Mouse (Mus musculus) midbrain, embryonic 14.5 days (tissue): ENCODE results near the gene Sltm. TPM values are rescaled to one million over a fixed set of nuclear protein-coding genes. Genes with fewer than 3 reads are reported as not detected.

ENCODE experiments used
- ATAC-seq: fragments of 200-750 bp; cut with Nextera tagmentation; 2 replicates; pipeline ENCODE4 v1.8.0; 2017; ENCODE audit warnings: moderate number of reproducible peaks, moderate library complexity; ENCODE audit not compliant: low FRiP score, low TSS enrichment
- DNase-seq: peaks from one replicate; pipeline ENCODE4 v3.0.0-alpha.2; 2015
- H3K27ac ChIP-seq: fragments of 300-500 bp; sonication (generic); replicated peaks from 2 replicates; pipeline ENCODE4 v1.5.1; 2014; ENCODE audit warnings: mild to moderate bottlenecking, low read depth, low read length, moderate library complexity
- H3K27me3 ChIP-seq: fragments of 300-500 bp; sonication (generic); 2 replicates; pipeline ENCODE4 v1.6.1; 2014; ENCODE audit warnings: low read length, control low read depth, mixed read lengths; ENCODE audit not compliant: control insufficient read depth, insufficient read depth
- H3K36me3 ChIP-seq: fragments of 300-500 bp; sonication (generic); 2 replicates; pipeline ENCODE4 v1.6.1; 2014; ENCODE audit warnings: low read length, control low read depth; ENCODE audit not compliant: control insufficient read depth, insufficient read depth
- H3K4me1 ChIP-seq: fragments of 300-500 bp; sonication (generic); 2 replicates; pipeline ENCODE4 v1.6.1; 2014; ENCODE audit warnings: mild to moderate bottlenecking, antibody characterized with exemption, low read length, control low read depth; ENCODE audit not compliant: control insufficient read depth, insufficient read depth
- H3K4me2 ChIP-seq: fragments of 300-500 bp; sonication (generic); 2 replicates; pipeline ENCODE4 v1.6.1; 2014; ENCODE audit warnings: mild to moderate bottlenecking, low read length, moderate library complexity
- H3K4me3 ChIP-seq: fragments of 300-500 bp; sonication (generic); replicated peaks from 2 replicates; pipeline ENCODE4 v1.5.1; 2014; ENCODE audit warnings: low read depth, low read length
- H3K9ac ChIP-seq: fragments of 300-500 bp; sonication (generic); replicated peaks from 2 replicates; pipeline ENCODE4 v1.6.1; 2014; ENCODE audit warnings: mild to moderate bottlenecking, low read length, moderate library complexity
- H3K9me3 ChIP-seq: fragments of 300-500 bp; sonication (generic); 2 replicates; pipeline ENCODE4 v1.6.1; 2016; ENCODE audit warnings: low read length, control low read depth, mixed read lengths; ENCODE audit not compliant: control insufficient read depth
- WGBS: fragments of 180-500 bp; shearing (Covaris S2); extraction: QIAGEN DNeasy Blood & Tissue Kit; methylation state at CpG from one replicate; pipeline ENCODE4 v1.1.7; 2014; 5-methylcytosine and 5-hydroxymethylcytosine counted together
- polyA plus RNA-seq: library from polyadenylated mRNA; unstranded; fragments of >200 nt; fragmentation: Nextera tagmentation; extraction: Ambion mirVana; gene quantifications from 2 replicates; pipeline ENCODE4 v1.2.1, GENCODE M21; 2014

The Sltm gene
- 61.8 and 65.5 TPM in 2 replicates for polyA plus RNA-seq

DNA sequence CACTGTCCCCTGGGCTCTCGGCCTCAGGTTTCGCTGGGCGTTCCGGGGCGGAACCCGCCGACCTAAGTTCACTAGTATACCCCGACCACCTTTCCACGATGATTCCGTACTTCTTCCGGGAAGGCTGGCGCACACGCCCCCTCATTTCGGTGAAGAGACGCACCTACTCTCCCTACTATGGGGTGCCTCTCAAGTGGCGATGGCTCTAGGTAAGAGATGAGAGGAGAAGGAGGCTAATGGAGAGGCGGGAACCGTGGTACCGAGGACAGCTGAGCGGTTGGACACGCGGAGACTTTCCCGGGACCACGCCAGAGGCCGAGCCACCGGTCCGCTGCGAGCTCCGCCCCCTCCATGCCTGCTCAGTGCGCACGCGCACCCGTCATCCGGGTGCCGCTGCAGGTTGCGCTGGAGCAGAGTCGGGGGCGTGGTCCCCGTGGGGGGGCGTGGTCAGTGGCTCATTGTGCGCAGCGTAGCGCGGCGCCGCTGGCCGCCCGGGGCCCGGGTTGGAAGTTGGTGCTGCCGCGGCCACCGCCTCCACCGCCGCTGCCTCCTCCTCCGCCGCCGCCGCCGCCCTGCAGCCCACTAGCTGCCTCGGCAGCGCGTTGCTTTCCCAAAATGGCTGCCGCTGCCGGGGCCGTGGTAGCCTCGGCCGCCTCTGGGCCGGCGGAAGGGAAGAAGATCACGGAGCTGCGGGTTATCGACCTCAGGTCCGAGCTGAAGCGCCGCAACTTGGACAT lies at the start of gene Sltm:
TSS of gene Sltm (plus strand) at position 450 of the 737 bp plus-strand sequence.
- H3K9me3 ChIP-seq, result no peaks in the 10 kb centered on the region
- H3K36me3 ChIP-seq, result no peaks in the 10 kb centered on the region
- peak within 1 kb of the TSS; percentile 98 for H3K27ac ChIP-seq
- H3K4me3 ChIP-seq, result peak within 1 kb of the TSS; percentile 84
- peak within 1 kb of the TSS; percentile 96 for H3K9ac ChIP-seq
- peaks cover 19% of the 10 kb centered on the region for H3K4me1 ChIP-seq
- ATAC-seq (peak; percentile 99), DNase-seq (peak; percentile 99)
- under 1% methylated on average over 74 of the region's 75 CpGs for WGBS
- no peaks in the 10 kb centered on the region for H3K27me3 ChIP-seq
- peak within 1 kb of the TSS; percentile 79 for H3K4me2 ChIP-seq

DNA sequence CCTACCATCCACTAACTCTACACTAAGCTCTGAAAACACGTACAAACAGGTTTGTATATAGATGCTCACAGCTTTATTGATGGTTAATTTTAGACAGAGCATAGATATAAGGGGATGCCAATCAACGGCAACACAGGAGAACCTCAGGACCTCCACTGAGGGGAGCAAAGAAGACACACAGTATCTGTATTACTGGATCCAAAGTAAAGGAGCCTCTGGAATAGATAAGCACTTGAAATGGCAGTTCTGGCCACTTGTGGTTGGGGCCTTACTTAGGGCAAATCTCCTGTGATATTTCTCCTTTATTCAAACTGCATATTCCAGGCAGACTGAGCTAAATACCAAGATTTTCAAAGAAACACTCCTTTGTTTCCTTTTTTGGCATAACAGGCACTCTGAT lies 49.5 kb upstream of the Sltm start:
- Histone ChIP-seq H3K4me1 (no peaks in the 10 kb centered on the region), H3K9me3 (no peaks in the 10 kb centered on the region), H3K4me3 (no peak overlapping the region), H3K27ac (no peak overlapping the region), H3K27me3 (no peaks in the 10 kb centered on the region), H3K36me3 (peaks cover 17% of the 10 kb centered on the region; the same call in 1 of the 2 replicates), H3K9ac (no peak overlapping the region), H3K4me2 (no peak overlapping the region)
- 98% methylated on average over 2 of the region's 2 CpGs for WGBS
- ATAC-seq (no peak), DNase-seq (no peak)

- Histone ChIP-seq H3K9me3 (no peaks in the 10 kb centered on the region), H3K36me3 (peaks cover 18% of the 10 kb centered on the region; the same call in 1 of the 2 replicates), H3K4me2 (no peak overlapping the region), H3K27ac (no peak overlapping the region), H3K9ac (no peak overlapping the region), H3K4me1 (peaks cover 8% of the 10 kb centered on the region), H3K27me3 (no peaks in the 10 kb centered on the region), H3K4me3 (no peak overlapping the region)
- DNase-seq (no peak), ATAC-seq (no peak)
These were observed 45.6 kb upstream of the Sltm start for GRCm38 (mm10) chr9:70496990-70497389.

DNA sequence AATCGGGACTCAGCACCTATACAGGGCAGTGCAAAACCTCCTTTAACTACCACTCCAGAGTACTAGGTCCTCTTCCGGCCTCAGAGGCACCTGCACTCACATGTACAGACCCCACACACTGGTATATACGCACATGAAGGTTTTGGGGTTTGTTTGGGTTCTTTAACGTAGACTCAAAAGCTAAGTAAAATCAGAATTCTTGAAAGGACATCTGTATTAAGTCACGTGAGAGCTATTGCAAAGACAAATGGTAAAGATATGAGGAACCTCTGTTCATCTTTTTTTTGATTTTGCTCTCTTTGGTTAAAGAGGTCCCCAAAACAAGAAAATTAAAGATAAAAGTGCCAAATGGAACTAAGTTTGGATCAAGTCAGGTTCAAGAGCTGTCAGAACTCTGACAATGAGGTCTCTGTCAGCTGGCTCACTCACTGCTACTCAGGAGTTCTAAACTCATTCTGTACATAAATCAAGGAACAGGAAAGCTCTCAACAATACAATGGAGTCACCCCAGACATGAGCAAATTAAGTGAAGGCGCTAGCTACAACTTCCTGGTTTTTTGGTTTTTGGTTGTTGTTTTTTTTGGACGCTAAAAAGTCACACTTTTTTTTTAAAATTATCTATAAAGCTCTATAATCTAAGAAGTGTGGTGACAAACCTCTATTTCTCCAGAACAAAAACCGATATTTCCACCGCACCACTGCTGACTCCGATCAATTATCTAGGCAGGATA lies 40.1 kb upstream of the Sltm start:
- no peak for ATAC-seq
- Histone ChIP-seq H3K27ac (peak overlapping the region; percentile 99), H3K36me3 (peaks cover 4% of the 10 kb centered on the region; the same call in 1 of the 2 replicates), H3K4me2 (peak overlapping the region; percentile 64), H3K4me3 (peak overlapping the region; percentile 88), H3K9me3 (no peaks in the 10 kb centered on the region), H3K9ac (peak overlapping the region; percentile 96), H3K27me3 (no peaks in the 10 kb centered on the region), H3K4me1 (peaks cover 14% of the 10 kb centered on the region)
- WGBS, result 38% methylated on average over 10 of the region's 10 CpGs
- peak; percentile 8 for DNase-seq

DNA sequence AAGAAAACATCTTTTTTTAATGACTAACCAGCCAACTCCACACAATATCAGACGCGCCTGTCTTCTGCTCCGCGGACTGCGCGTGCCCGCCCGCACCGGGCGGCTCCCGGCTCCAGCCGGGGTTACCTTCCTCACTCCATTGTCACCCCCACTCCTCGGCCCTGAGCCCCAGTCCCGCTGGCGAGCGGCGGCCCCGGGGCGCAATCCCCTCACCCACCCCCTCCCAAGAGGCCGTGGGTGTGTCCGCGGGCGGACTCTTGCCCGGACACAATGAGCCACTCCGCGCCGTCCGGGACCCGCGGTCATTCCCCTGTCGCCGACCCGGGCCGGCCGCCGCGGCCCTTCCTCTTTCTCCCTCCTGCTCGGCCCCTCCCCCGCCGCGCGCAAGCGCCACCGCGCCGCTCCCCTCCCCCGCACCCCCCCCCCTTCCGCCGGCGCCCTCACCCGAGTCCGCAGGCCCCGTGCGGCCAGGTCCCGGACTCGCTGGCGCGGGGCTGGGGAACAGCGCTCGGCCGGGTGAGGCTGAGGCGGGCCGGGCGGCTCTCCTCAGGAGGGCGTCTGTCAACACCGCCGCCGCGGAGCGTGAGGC lies 39.4 kb upstream of the Sltm start:
- Histone ChIP-seq H3K4me3 (peak overlapping the region; percentile 88), H3K4me1 (peaks cover 14% of the 10 kb centered on the region), H3K27me3 (no peaks in the 10 kb centered on the region), H3K4me2 (peak overlapping the region; percentile 64), H3K36me3 (peaks cover 4% of the 10 kb centered on the region; the same call in 1 of the 2 replicates), H3K9ac (peak overlapping the region; percentile 96), H3K27ac (peak overlapping the region; percentile 99), H3K9me3 (no peaks in the 10 kb centered on the region)
- DNase-seq (peak; percentile 77), ATAC-seq (peak; percentile 92)
- under 1% methylated on average over 60 of the region's 70 CpGs for WGBS

DNA sequence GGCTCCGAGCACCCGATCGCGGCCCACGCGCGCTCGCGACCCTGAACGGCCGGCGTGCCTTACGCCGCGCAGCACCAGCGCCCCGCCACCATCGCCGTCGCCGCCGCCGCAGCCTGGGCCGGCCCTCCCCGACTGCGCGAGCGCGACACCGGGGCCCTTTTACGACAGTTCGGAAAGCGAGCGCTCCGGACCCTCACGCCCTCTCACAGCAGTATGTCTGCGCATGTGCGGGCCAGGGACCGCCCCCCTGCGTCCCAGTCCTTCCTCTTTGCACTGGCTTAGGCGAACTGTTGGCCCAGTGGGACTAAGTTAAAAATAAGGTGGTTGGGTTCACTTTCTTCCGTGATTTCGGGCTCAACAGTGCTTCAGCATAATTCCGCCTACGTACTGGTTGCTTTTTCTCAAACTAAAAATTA lies 38.9 kb upstream of the Sltm start, which contains the start of gene Rnf111:
TSS of gene Rnf111 (minus strand) at position 100 of the 416 bp plus-strand sequence.
- Histone ChIP-seq H3K4me2 (peak within 1 kb of the TSS; percentile 64), H3K27ac (peak within 1 kb of the TSS; percentile 99), H3K9me3 (no peaks in the 10 kb centered on the region), H3K27me3 (no peaks in the 10 kb centered on the region), H3K36me3 (0 out of 2 replicates have a peak, but pooled peaks cover 4% of the 10 kb centered on the region), H3K4me1 (peaks cover 14% of the 10 kb centered on the region), H3K4me3 (peak within 1 kb of the TSS; percentile 88), H3K9ac (peak within 1 kb of the TSS; percentile 96)
- peak; percentile 97 for DNase-seq
- peak; percentile 97 for ATAC-seq
- under 1% methylated on average over 45 of the region's 45 CpGs for WGBS

GRCm38 (mm10) chr9:70506186-70506585 lies 36.4 kb upstream of the Sltm start:
- ATAC-seq, result no peak
- Histone ChIP-seq H3K36me3 (no peaks in the 10 kb centered on the region), H3K27ac (no peak overlapping the region), H3K4me1 (peaks cover 13% of the 10 kb centered on the region), H3K4me3 (no peak overlapping the region), H3K9ac (no peak overlapping the region), H3K27me3 (no peaks in the 10 kb centered on the region), H3K9me3 (no peaks in the 10 kb centered on the region), H3K4me2 (no peak overlapping the region)
- WGBS, result 82% methylated on average over 2 of the region's 2 CpGs
- DNase-seq, result no peak

- 83% methylated on average over 8 of the region's 8 CpGs for WGBS
- Histone ChIP-seq H3K36me3 (no peaks in the 10 kb centered on the region), H3K4me2 (no peak overlapping the region)
These were observed 35.8 kb upstream of the Sltm start for GRCm38 (mm10) chr9:70506787-70507186.

More at GRCm38 (mm10) chr9:70506787-70507186, 35.8 kb upstream of the Sltm start:
- Histone ChIP-seq H3K27me3 (no peaks in the 10 kb centered on the region), H3K9me3 (no peaks in the 10 kb centered on the region), H3K4me1 (peaks cover 7% of the 10 kb centered on the region), H3K4me3 (no peak overlapping the region), H3K9ac (no peak overlapping the region), H3K27ac (no peak overlapping the region)
- ATAC-seq, result no peak
- no peak for DNase-seq
